In genomic region chr3:90254419-90255193, GRCm38 (mm10) we compare ENCODE assay signal across 7 mouse cellular contexts. TPM values are rescaled to one million over a fixed set of nuclear protein-coding genes. Genes with fewer than 3 reads are reported as not detected.
DNase-seq lines count a peak whose midpoint lies in the region; ATAC-seq and TF ChIP-seq lines count a peak whose summit lies in the region.

No protein-coding gene starts in this region.

- under 1% methylated on average over 37 of the region's 41 CpGs for WGBS in forebrain, embryonic 16.5 days
- WGBS in liver, embryonic 11.5 days: under 1% methylated on average over 41 of the region's 41 CpGs
- WGBS in neural tube, embryonic 14.5 days: 1% methylated on average over 41 of the region's 41 CpGs

- peaks cover 17% of the 10 kb centered on the region for H3K4me1 ChIP-seq in forebrain, embryonic 16.5 days (replicated peaks; ENCODE audit: control insufficient read depth, insufficient read depth, low read length)
- H3K4me1 ChIP-seq in liver, embryonic 11.5 days (replicated peaks; ENCODE audit: control insufficient read depth, insufficient read depth, low read length): peaks cover 13% of the 10 kb centered on the region
- H3K4me1 ChIP-seq in neural tube, embryonic 14.5 days (ENCODE audit: control insufficient read depth, insufficient read depth, low read length): peaks cover 7% of the 10 kb centered on the region

- peak overlapping the region; percentile 89 for H3K9ac ChIP-seq in forebrain, embryonic 16.5 days (replicated peaks; ENCODE audit: low read depth, low read length)
- peak overlapping the region; percentile 90 for H3K9ac ChIP-seq in liver, embryonic 11.5 days (ENCODE audit: low read depth, low read length)
- peak overlapping the region; percentile 87 for H3K9ac ChIP-seq in neural tube, embryonic 14.5 days (replicated peaks; ENCODE audit: low read depth, low read length)

- H3K36me3 ChIP-seq in forebrain, embryonic 16.5 days (ENCODE audit: control insufficient read depth, insufficient read depth): peaks cover 4% of the 10 kb centered on the region; the same call in 1 of the 2 replicates
- H3K36me3 ChIP-seq in liver, embryonic 11.5 days (ENCODE audit: control insufficient read depth, insufficient read depth, low read length): peaks cover 14% of the 10 kb centered on the region
- H3K36me3 ChIP-seq in neural tube, embryonic 14.5 days (ENCODE audit: control insufficient read depth, insufficient read depth, low read length): peaks cover 23% of the 10 kb centered on the region

- no peak for DNase-seq in layer of hippocampus, adult 2 months (ENCODE audit: low spot score in 2 of 2)
- DNase-seq in layer of hippocampus, adult 11-12 months (ENCODE audit: low spot score): no peak
- DNase-seq in liver, embryonic 11.5 days (ENCODE audit: low spot score): peak; percentile 58
- no peak for DNase-seq in left cerebral cortex, adult 18-20 months (ENCODE audit: low spot score in 2 of 2)

- no peak for TF ChIP-seq CTCF in layer of hippocampus, adult 2 months (conservative IDR thresholded peaks at IDR 0.05)

- peak; percentile 45 for ATAC-seq in activated CD4-positive, CD25-positive, alpha-beta regulatory T cell, adult 4 months
- peak; percentile 39 for ATAC-seq in forebrain, embryonic 16.5 days
- ATAC-seq in liver, embryonic 11.5 days (replicated peaks; ENCODE audit: low FRiP score): peak; percentile 73
- ATAC-seq in neural tube, embryonic 14.5 days (ENCODE audit: low read depth): peak; percentile 47

- peak overlapping the region; percentile 87 for H3K4me2 ChIP-seq in forebrain, embryonic 16.5 days (ENCODE audit: low read length)
- H3K4me2 ChIP-seq in liver, embryonic 11.5 days: peak overlapping the region; percentile 77
- peak overlapping the region; percentile 91 for H3K4me2 ChIP-seq in neural tube, embryonic 14.5 days (ENCODE audit: low read depth, low read length)

- H3K4me3 ChIP-seq in layer of hippocampus, adult 2 months: peak overlapping the region; percentile 97
- peak overlapping the region; percentile 96 for H3K4me3 ChIP-seq in forebrain, embryonic 16.5 days (replicated peaks; ENCODE audit: low read length)
- H3K4me3 ChIP-seq in liver, embryonic 11.5 days (ENCODE audit: low read depth, low read length): peak overlapping the region; percentile 96
- H3K4me3 ChIP-seq in neural tube, embryonic 14.5 days (ENCODE audit: low read depth, low read length): peak overlapping the region; percentile 93

- no peaks in the 10 kb centered on the region for H3K9me3 ChIP-seq in forebrain, embryonic 16.5 days (ENCODE audit: control insufficient read depth, low read length)
- H3K9me3 ChIP-seq in liver, embryonic 11.5 days (ENCODE audit: control insufficient read depth, low read length): no peaks in the 10 kb centered on the region
- H3K9me3 ChIP-seq in neural tube, embryonic 14.5 days (ENCODE audit: control insufficient read depth, low read length): no peaks in the 10 kb centered on the region

- peak overlapping the region; percentile 95 for H3K27ac ChIP-seq in layer of hippocampus, adult 2 months
- H3K27ac ChIP-seq in forebrain, embryonic 16.5 days (ENCODE audit: low read length): peak overlapping the region; percentile 60; the same call in 1 of the 2 replicates
- H3K27ac ChIP-seq in liver, embryonic 11.5 days (ENCODE audit: low read depth, low read length): peak overlapping the region; percentile 74
- peak overlapping the region; percentile 82 for H3K27ac ChIP-seq in neural tube, embryonic 14.5 days (ENCODE audit: low read depth, low read length)

- no peaks in the 10 kb centered on the region for H3K27me3 ChIP-seq in forebrain, embryonic 16.5 days (replicated peaks; ENCODE audit: control insufficient read depth, insufficient read depth, low read length)
- no peaks in the 10 kb centered on the region for H3K27me3 ChIP-seq in liver, embryonic 11.5 days (replicated peaks; ENCODE audit: control insufficient read depth, insufficient read depth, low read length)
- H3K27me3 ChIP-seq in neural tube, embryonic 14.5 days (ENCODE audit: control insufficient read depth, insufficient read depth, low read length): no peaks in the 10 kb centered on the region

RNA-seq across cellular contexts. Expression of gene Crtc2, which starts 0.6 kb away (rescaled TPM):
- total RNA-seq in layer of hippocampus, adult 2 months (2021): 10 to 100 TPM; 38.3 to 49.5 TPM
- polyA plus RNA-seq in activated CD4-positive, CD25-positive, alpha-beta regulatory T cell, adult 4 months (2017; shearing (Covaris generic)): 10 to 100 TPM; 33.2 to 42.9 TPM
- polyA plus RNA-seq in forebrain, embryonic 16.5 days (2015; fragmentation: Nextera tagmentation; extraction: Ambion mirVana): 18.5 and 23.2 TPM in 2 replicates
- 12.5 and 14.8 TPM in 2 replicates for polyA plus RNA-seq in liver, embryonic 11.5 days (2014; fragmentation: Nextera tagmentation; extraction: Ambion mirVana)
- polyA plus RNA-seq in neural tube, embryonic 14.5 days (2014; fragmentation: Nextera tagmentation; extraction: Ambion mirVana): 11.6 and 12.6 TPM in 2 replicates
- 10 to 100 TPM; 35.4 to 38.8 TPM for total RNA-seq in left cerebral cortex, adult 18-20 months (2021)

RNA-seq across cellular contexts. Expression of gene Slc39a1, which starts 6.6 kb away (rescaled TPM):
- total RNA-seq in layer of hippocampus, adult 2 months (2021): 10 to 100 TPM; 42.5 to 45.5 TPM
- polyA plus RNA-seq in activated CD4-positive, CD25-positive, alpha-beta regulatory T cell, adult 4 months (2017; shearing (Covaris generic)): 10 to 100 TPM; 48.5 to 65.9 TPM
- 42.5 and 43.1 TPM in 2 replicates for polyA plus RNA-seq in forebrain, embryonic 16.5 days (2015; fragmentation: Nextera tagmentation; extraction: Ambion mirVana)
- polyA plus RNA-seq in liver, embryonic 11.5 days (2014; fragmentation: Nextera tagmentation; extraction: Ambion mirVana): 48.7 and 57.5 TPM in 2 replicates
- polyA plus RNA-seq in neural tube, embryonic 14.5 days (2014; fragmentation: Nextera tagmentation; extraction: Ambion mirVana): 41.2 and 46.0 TPM in 2 replicates
- total RNA-seq in left cerebral cortex, adult 18-20 months (2021): 10 to 100 TPM; 43.0 to 43.4 TPM

RNA-seq across cellular contexts. Expression of gene Dennd4b, which starts 10.4 kb away (rescaled TPM):
- total RNA-seq in layer of hippocampus, adult 2 months (2021): 10 to 100 TPM; 33.7 to 35.6 TPM
- 10 to 100 TPM; 15.8 to 25.5 TPM for polyA plus RNA-seq in activated CD4-positive, CD25-positive, alpha-beta regulatory T cell, adult 4 months (2017; shearing (Covaris generic))
- polyA plus RNA-seq in forebrain, embryonic 16.5 days (2015; fragmentation: Nextera tagmentation; extraction: Ambion mirVana): 5.3 and 6.7 TPM in 2 replicates
- polyA plus RNA-seq in liver, embryonic 11.5 days (2014; fragmentation: Nextera tagmentation; extraction: Ambion mirVana): 4.9 and 7.5 TPM in 2 replicates
- 7.3 and 8.5 TPM in 2 replicates for polyA plus RNA-seq in neural tube, embryonic 14.5 days (2014; fragmentation: Nextera tagmentation; extraction: Ambion mirVana)
- total RNA-seq in left cerebral cortex, adult 18-20 months (2021): 10 to 100 TPM; 33.4 to 37.2 TPM

RNA-seq across cellular contexts. Expression of gene Creb3l4, which starts 11.3 kb away (rescaled TPM):
- not detected for total RNA-seq in layer of hippocampus, adult 2 months (2021)
- polyA plus RNA-seq in activated CD4-positive, CD25-positive, alpha-beta regulatory T cell, adult 4 months (2017; shearing (Covaris generic)): not detected
- polyA plus RNA-seq in forebrain, embryonic 16.5 days (2015; fragmentation: Nextera tagmentation; extraction: Ambion mirVana): 2.7 and 3.3 TPM in 2 replicates
- polyA plus RNA-seq in liver, embryonic 11.5 days (2014; fragmentation: Nextera tagmentation; extraction: Ambion mirVana): 0.82 and 2.2 TPM in 2 replicates
- 1.3 and 2.4 TPM in 2 replicates for polyA plus RNA-seq in neural tube, embryonic 14.5 days (2014; fragmentation: Nextera tagmentation; extraction: Ambion mirVana)
- total RNA-seq in left cerebral cortex, adult 18-20 months (2021): under 1 TPM in 1 of 2 experiments, not detected in 1; 0.40 TPM

RNA-seq across cellular contexts. Expression of gene Jtb, which starts 23.2 kb away (rescaled TPM):
- total RNA-seq in layer of hippocampus, adult 2 months (2021): 10 to 100 TPM; 44.3 to 45.3 TPM
- polyA plus RNA-seq in activated CD4-positive, CD25-positive, alpha-beta regulatory T cell, adult 4 months (2017; shearing (Covaris generic)): 10 to 100 TPM; 74.8 to 85.6 TPM
- 106 and 114 TPM in 2 replicates for polyA plus RNA-seq in forebrain, embryonic 16.5 days (2015; fragmentation: Nextera tagmentation; extraction: Ambion mirVana)
- 97.8 and 100.0 TPM in 2 replicates for polyA plus RNA-seq in liver, embryonic 11.5 days (2014; fragmentation: Nextera tagmentation; extraction: Ambion mirVana)
- polyA plus RNA-seq in neural tube, embryonic 14.5 days (2014; fragmentation: Nextera tagmentation; extraction: Ambion mirVana): 98.9 and 102 TPM in 2 replicates
- total RNA-seq in left cerebral cortex, adult 18-20 months (2021): 10 to 100 TPM; 43.0 to 43.5 TPM
